Mouse (Mus musculus) embryonic facial prominence, embryonic 14.5 days (tissue): ENCODE measurements at regions not wholly inside any gene's neighbourhood (a gene's known extent, or its start where the extent isn't known, plus 50 kb on each side); places are given as distances from the start of the nearest gene placed in this dataset.

ENCODE experiments used
- ATAC-seq: fragments of 200-750 bp; cut with Nextera tagmentation; 2 replicates; pipeline ENCODE4 v1.8.0; 2017; ENCODE audit warnings: low read depth, moderate number of reproducible peaks, moderate TSS enrichment
- DNase-seq: peaks from one replicate; pipeline ENCODE4 v3.0.0-alpha.2; 2015; ENCODE audit warnings: low spot score
- H3K27ac ChIP-seq: fragments of 300-500 bp; sonication (generic); replicated peaks from 2 replicates; pipeline ENCODE4 v1.5.1; 2014; ENCODE audit warnings: low read depth, mild to moderate bottlenecking, low read length, moderate library complexity
- H3K27me3 ChIP-seq: fragments of 300-500 bp; sonication (generic); replicated peaks from 2 replicates; pipeline ENCODE4 v1.6.1; 2014; ENCODE audit warnings: low read length; ENCODE audit not compliant: control insufficient read depth, insufficient read depth
- H3K36me3 ChIP-seq: fragments of 300-500 bp; sonication (generic); 2 replicates; pipeline ENCODE4 v1.6.1; 2014; ENCODE audit warnings: low read length, mixed read lengths; ENCODE audit not compliant: control insufficient read depth, insufficient read depth
- H3K4me1 ChIP-seq: fragments of 300-500 bp; sonication (generic); 2 replicates; pipeline ENCODE4 v1.6.1; 2014; ENCODE audit warnings: antibody characterized with exemption, low read length; ENCODE audit not compliant: control insufficient read depth, insufficient read depth
- H3K4me2 ChIP-seq: fragments of 300-500 bp; sonication (generic); 2 replicates; pipeline ENCODE4 v1.6.1; 2014; ENCODE audit warnings: low read depth, mild to moderate bottlenecking, low read length, moderate library complexity, mixed read lengths
- H3K4me3 ChIP-seq: fragments of 300-500 bp; sonication (generic); 2 replicates; pipeline ENCODE4 v1.5.1; 2014; ENCODE audit warnings: low read depth, mild to moderate bottlenecking, low read length
- H3K9ac ChIP-seq: fragments of 300-500 bp; sonication (generic); 2 replicates; pipeline ENCODE4 v1.6.1; 2014; ENCODE audit warnings: low read depth, mild to moderate bottlenecking, low read length, moderate library complexity, mixed read lengths
- H3K9me3 ChIP-seq: fragments of 300-500 bp; sonication (generic); 2 replicates; pipeline ENCODE4 v1.6.1; 2016; ENCODE audit warnings: low read length; ENCODE audit not compliant: control insufficient read depth
- WGBS: fragments of 180-500 bp; shearing (Covaris S2); extraction: QIAGEN DNeasy Blood & Tissue Kit; methylation state at CpG from one replicate; pipeline ENCODE4 v1.1.7; 2014; 5-methylcytosine and 5-hydroxymethylcytosine counted together

GRCm38 (mm10) chr10:100199090-100199690 is 136.3 kb upstream of the Gm4301 start:
- Histone ChIP-seq H3K4me3 (no peak overlapping the region), H3K27ac (no peak overlapping the region), H3K4me1 (no peaks in the 10 kb centered on the region), H3K36me3 (no peaks in the 10 kb centered on the region), H3K9ac (no peak overlapping the region), H3K9me3 (no peaks in the 10 kb centered on the region), H3K4me2 (no peak overlapping the region), H3K27me3 (no peaks in the 10 kb centered on the region)
- no peak for DNase-seq
- 57% methylated on average over 8 of the region's 8 CpGs for WGBS
- no peak for ATAC-seq

GRCm38 (mm10) chr10:100200431-100200830 is 135.0 kb upstream of the Gm4301 start:
- peak; percentile 12 for DNase-seq
- no peaks in the 10 kb centered on the region for H3K4me1 ChIP-seq
- 23% methylated on average over 8 of the region's 8 CpGs for WGBS
- H3K4me2 ChIP-seq: no peak overlapping the region
- no peaks in the 10 kb centered on the region for H3K36me3 ChIP-seq
- ATAC-seq: no peak
- no peak overlapping the region for H3K27ac ChIP-seq
- no peaks in the 10 kb centered on the region for H3K9me3 ChIP-seq
- H3K27me3 ChIP-seq: no peaks in the 10 kb centered on the region
- no peak overlapping the region for H3K4me3 ChIP-seq
- no peak overlapping the region for H3K9ac ChIP-seq

- Histone ChIP-seq H3K4me3 (no peak overlapping the region), H3K9me3 (no peaks in the 10 kb centered on the region), H3K4me1 (no peaks in the 10 kb centered on the region), H3K27me3 (no peaks in the 10 kb centered on the region), H3K27ac (no peak overlapping the region), H3K4me2 (no peak overlapping the region), H3K36me3 (no peaks in the 10 kb centered on the region), H3K9ac (no peak overlapping the region)
- ATAC-seq (no peak), DNase-seq (no peak)
- WGBS: 85% methylated on average over 10 of the region's 10 CpGs
Measured at GRCm38 (mm10) chr10:100206617-100207530, 128.6 kb upstream of the Gm4301 start.

- DNase-seq (no peak), ATAC-seq (no peak)
- H3K4me1 ChIP-seq: no peaks in the 10 kb centered on the region
Measured at GRCm38 (mm10) chr10:100210684-100211083, 124.8 kb upstream of the Gm4301 start.

GRCm38 (mm10) chr10:100224459-100225097 is 110.9 kb upstream of the Gm4301 start:
- no peaks in the 10 kb centered on the region for H3K4me1 ChIP-seq
- no peaks in the 10 kb centered on the region for H3K27me3 ChIP-seq
- H3K4me2 ChIP-seq: no peak overlapping the region
- ATAC-seq (no peak), DNase-seq (no peak)
- H3K36me3 ChIP-seq: no peaks in the 10 kb centered on the region
- no peaks in the 10 kb centered on the region for H3K9me3 ChIP-seq
- no peak overlapping the region for H3K27ac ChIP-seq
- WGBS: 86% methylated on average over 3 of the region's 3 CpGs
- no peak overlapping the region for H3K4me3 ChIP-seq
- no peak overlapping the region for H3K9ac ChIP-seq

More at GRCm38 (mm10) chr10:100210684-100211083, 124.8 kb upstream of the Gm4301 start:
- 76% methylated on average over 7 of the region's 7 CpGs for WGBS
- no peak overlapping the region for H3K4me2 ChIP-seq
- H3K27me3 ChIP-seq: no peaks in the 10 kb centered on the region
- H3K36me3 ChIP-seq: no peaks in the 10 kb centered on the region
- H3K9me3 ChIP-seq: no peaks in the 10 kb centered on the region
- no peak overlapping the region for H3K27ac ChIP-seq
- no peak overlapping the region for H3K4me3 ChIP-seq
- H3K9ac ChIP-seq: no peak overlapping the region

GRCm38 (mm10) chr10:100259235-100259900 is 76.1 kb upstream of the Gm4301 start:
- Histone ChIP-seq H3K27ac (no peak overlapping the region), H3K9me3 (no peaks in the 10 kb centered on the region), H3K36me3 (no peaks in the 10 kb centered on the region), H3K9ac (no peak overlapping the region), H3K4me2 (no peak overlapping the region), H3K4me3 (no peak overlapping the region), H3K27me3 (no peaks in the 10 kb centered on the region), H3K4me1 (no peaks in the 10 kb centered on the region)
- WGBS: 52% methylated on average over 4 of the region's 4 CpGs
- DNase-seq (peak; percentile 39), ATAC-seq (no peak)

GRCm38 (mm10) chr10:100263447-100263846 is 72.0 kb upstream of the Gm4301 start:
- 40% methylated on average over 2 of the region's 2 CpGs for WGBS
- ATAC-seq (no peak), DNase-seq (no peak)
- Histone ChIP-seq H3K9ac (no peak overlapping the region), H3K36me3 (no peaks in the 10 kb centered on the region), H3K4me1 (no peaks in the 10 kb centered on the region), H3K9me3 (no peaks in the 10 kb centered on the region), H3K27ac (no peak overlapping the region), H3K4me3 (no peak overlapping the region), H3K27me3 (no peaks in the 10 kb centered on the region), H3K4me2 (no peak overlapping the region)

- DNase-seq (peak; percentile 2), ATAC-seq (no peak)
- no peaks in the 10 kb centered on the region for H3K27me3 ChIP-seq
- H3K36me3 ChIP-seq: no peaks in the 10 kb centered on the region
- no peak overlapping the region for H3K4me2 ChIP-seq
- no peaks in the 10 kb centered on the region for H3K9me3 ChIP-seq
- 14% methylated on average over 2 of the region's 2 CpGs for WGBS
- H3K27ac ChIP-seq: no peak overlapping the region
- no peak overlapping the region for H3K9ac ChIP-seq
- H3K4me1 ChIP-seq: no peaks in the 10 kb centered on the region
- no peak overlapping the region for H3K4me3 ChIP-seq
Measured at GRCm38 (mm10) chr10:100264066-100264465, 71.4 kb upstream of the Gm4301 start.
